Mouse (Mus musculus) limb, embryonic 14.5 days (tissue): Measurements from ENCODE around the gene Serpina16. TPM values are rescaled to one million over a fixed set of nuclear protein-coding genes. Genes with fewer than 3 reads are reported as not detected.

Experiments used
- ATAC-seq: fragments of 200-750 bp; cut with Nextera tagmentation; 2 replicates; pipeline ENCODE4 v1.8.0; 2017; ENCODE audit warnings: low read depth, moderate number of reproducible peaks, moderate TSS enrichment; ENCODE audit not compliant: low FRiP score
- DNase-seq: peaks from one replicate; pipeline ENCODE4 v3.0.0-alpha.2; 2015; ENCODE audit warnings: low spot score
- H3K27ac ChIP-seq: fragments of 300-500 bp; sonication (generic); replicated peaks from 2 replicates; pipeline ENCODE4 v1.5.1; 2014; ENCODE audit warnings: low read depth, mild to moderate bottlenecking, low read length, moderate library complexity, mixed read lengths
- H3K27me3 ChIP-seq: fragments of 300-500 bp; sonication (generic); 2 replicates; pipeline ENCODE4 v1.6.1; 2014; ENCODE audit warnings: low read length, mixed read lengths; ENCODE audit not compliant: control insufficient read depth, insufficient read depth
- H3K36me3 ChIP-seq: fragments of 300-500 bp; sonication (generic); 2 replicates; pipeline ENCODE4 v1.6.1; 2014; ENCODE audit warnings: mild to moderate bottlenecking, low read length, moderate library complexity, mixed read lengths; ENCODE audit not compliant: control insufficient read depth, insufficient read depth
- H3K4me1 ChIP-seq: fragments of 300-500 bp; sonication (generic); 2 replicates; pipeline ENCODE4 v1.6.1; 2014; ENCODE audit warnings: antibody characterized with exemption, low read length, mixed read lengths; ENCODE audit not compliant: control insufficient read depth, insufficient read depth
- H3K4me2 ChIP-seq: fragments of 300-500 bp; sonication (generic); replicated peaks from 2 replicates; pipeline ENCODE4 v1.6.1; 2014; ENCODE audit warnings: low read depth, mild to moderate bottlenecking, low read length, moderate library complexity; ENCODE audit not compliant: severe bottlenecking
- H3K4me3 ChIP-seq: fragments of 300-500 bp; sonication (generic); replicated peaks from 2 replicates; pipeline ENCODE4 v1.5.1; 2014; ENCODE audit warnings: low read length
- H3K9ac ChIP-seq: fragments of 300-500 bp; sonication (generic); 2 replicates; pipeline ENCODE4 v1.6.1; 2014; ENCODE audit warnings: mild to moderate bottlenecking, low read depth, low read length, moderate library complexity; ENCODE audit not compliant: severe bottlenecking
- H3K9me3 ChIP-seq: fragments of 300-500 bp; sonication (generic); 2 replicates; pipeline ENCODE4 v1.6.1; 2016; ENCODE audit warnings: low read length; ENCODE audit not compliant: control insufficient read depth
- POLR2A ChIP-seq: fragments of 200-500 bp; IDR thresholded peaks from 2 replicates; pipeline ENCODE4 v1.8.0; 2012; ENCODE audit warnings: inconsistent platforms, mild to moderate bottlenecking, moderate library complexity, borderline replicate concordance; ENCODE audit not compliant: insufficient read depth, insufficient read length; ENCODE audit errors: extremely low read depth
- WGBS: fragments of 180-500 bp; shearing (Covaris S2); extraction: QIAGEN DNeasy Blood & Tissue Kit; methylation state at CpG from one replicate; pipeline ENCODE4 v1.1.7; 2014; 5-methylcytosine and 5-hydroxymethylcytosine counted together
- polyA plus RNA-seq, 2 experiments: library from polyadenylated mRNA; depleted of rRNA in 1 of 2; stranded (reverse) in 1 of 2; unstranded in 1 of 2; fragments of >200 nt; fragmentation: Nextera tagmentation in 1 of 2; extraction: Ambion mirVana in 1 of 2; gene quantifications; 2 replicates each; pipeline versions ENCODE4 v1.2.1 to v1.2.3; 2012 to 2014

Gene Serpina16
- not detected in 2 replicates for polyA plus RNA-seq (2012; rRNA removed)
- polyA plus RNA-seq (2014; fragmentation: Nextera tagmentation; extraction: Ambion mirVana): not detected in 2 replicates

DNA sequence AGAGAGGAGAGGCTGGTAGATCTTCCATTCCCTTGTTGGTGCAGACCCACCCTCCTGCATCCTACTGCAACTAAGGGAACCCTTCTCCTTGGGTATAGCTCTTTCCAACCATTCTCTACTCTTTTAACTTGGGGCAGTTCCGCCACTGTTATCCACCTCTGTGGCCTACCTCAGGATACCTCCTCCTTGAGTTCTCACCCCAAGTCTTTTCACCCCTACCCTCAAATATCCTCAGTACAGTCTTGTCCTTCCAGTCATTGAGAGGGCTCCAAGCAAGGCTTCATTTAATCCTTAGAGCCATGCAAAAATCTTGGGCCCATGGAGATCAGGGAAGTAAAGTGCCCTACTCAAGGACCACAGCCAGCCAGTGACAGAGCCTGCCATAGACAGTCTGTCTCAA, at the start of gene Serpina16:
TSS of gene Serpina16 (minus strand) at position 101 of the 400 bp plus-strand sequence.
- ATAC-seq: no peak
- no peak within 1 kb of the TSS for H3K9ac ChIP-seq
- no peaks in the 10 kb centered on the region for H3K27me3 ChIP-seq
- no peaks in the 10 kb centered on the region for H3K4me1 ChIP-seq
- H3K36me3 ChIP-seq: no peaks in the 10 kb centered on the region
- H3K4me3 ChIP-seq: no peak within 1 kb of the TSS
- TF ChIP-seq POLR2A: no peak
- H3K4me2 ChIP-seq: no peak within 1 kb of the TSS
- no peak within 1 kb of the TSS for H3K27ac ChIP-seq
- no peaks in the 10 kb centered on the region for H3K9me3 ChIP-seq
- WGBS: 74% methylated on average over 1 of the region's 1 CpGs
- no peak for DNase-seq

DNA sequence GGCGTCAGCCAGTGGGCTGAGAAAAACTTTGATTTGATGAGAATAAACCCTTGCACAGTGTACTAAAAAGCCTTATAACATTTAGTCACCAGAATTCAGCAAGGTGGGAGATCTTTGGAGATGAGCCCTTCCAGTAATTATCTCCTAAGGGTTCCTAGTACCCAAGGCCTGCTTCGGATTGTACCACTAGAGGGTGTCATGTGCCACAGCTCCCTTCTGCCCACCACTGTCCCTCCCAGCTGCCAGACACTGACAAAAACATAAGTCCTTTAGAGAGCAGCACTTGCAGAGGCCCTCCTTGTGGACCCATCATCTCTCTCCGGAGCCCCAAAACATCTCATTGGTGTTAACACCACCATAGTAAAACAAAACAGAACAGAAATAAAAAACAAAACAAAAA, 35.6 kb upstream of the Serpina16 start:
- Histone ChIP-seq H3K9me3 (no peaks in the 10 kb centered on the region), H3K9ac (no peak overlapping the region), H3K27me3 (no peaks in the 10 kb centered on the region), H3K27ac (no peak overlapping the region), H3K4me3 (no peak overlapping the region), H3K4me2 (no peak overlapping the region), H3K36me3 (no peaks in the 10 kb centered on the region), H3K4me1 (no peaks in the 10 kb centered on the region)
- TF ChIP-seq POLR2A: no peak
- 75% methylated on average over 3 of the region's 3 CpGs for WGBS
- DNase-seq: no peak
- ATAC-seq: no peak

DNA sequence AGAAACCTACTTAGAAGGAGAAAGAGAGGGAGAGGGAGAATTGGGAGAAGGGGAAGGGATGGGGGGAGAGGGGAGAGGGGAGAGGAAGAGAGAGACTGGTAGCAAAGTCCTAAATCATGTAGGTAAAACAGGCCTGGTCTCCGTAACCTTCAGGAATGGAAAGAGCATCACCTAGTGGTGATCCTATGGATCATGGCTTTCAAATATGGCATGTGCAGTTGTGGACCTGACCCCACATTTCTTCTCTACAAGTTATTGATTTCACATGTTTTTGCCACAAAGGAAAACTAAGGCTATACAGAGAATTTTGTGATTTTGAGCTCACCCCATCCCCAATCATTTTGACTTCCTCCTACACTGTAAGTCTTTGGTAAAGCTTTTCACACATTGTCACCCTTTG, 34.5 kb upstream of the Serpina16 start:
- ATAC-seq: no peak
- H3K27ac ChIP-seq: no peak overlapping the region
- no peak overlapping the region for H3K9ac ChIP-seq
- no peaks in the 10 kb centered on the region for H3K9me3 ChIP-seq
- no peak overlapping the region for H3K4me2 ChIP-seq
- DNase-seq: no peak
- no peak for TF ChIP-seq POLR2A
- no peaks in the 10 kb centered on the region for H3K36me3 ChIP-seq
- H3K4me1 ChIP-seq: no peaks in the 10 kb centered on the region
- no peak overlapping the region for H3K4me3 ChIP-seq
- no peaks in the 10 kb centered on the region for H3K27me3 ChIP-seq
- WGBS: 40% methylated on average over 1 of the region's 1 CpGs

DNA sequence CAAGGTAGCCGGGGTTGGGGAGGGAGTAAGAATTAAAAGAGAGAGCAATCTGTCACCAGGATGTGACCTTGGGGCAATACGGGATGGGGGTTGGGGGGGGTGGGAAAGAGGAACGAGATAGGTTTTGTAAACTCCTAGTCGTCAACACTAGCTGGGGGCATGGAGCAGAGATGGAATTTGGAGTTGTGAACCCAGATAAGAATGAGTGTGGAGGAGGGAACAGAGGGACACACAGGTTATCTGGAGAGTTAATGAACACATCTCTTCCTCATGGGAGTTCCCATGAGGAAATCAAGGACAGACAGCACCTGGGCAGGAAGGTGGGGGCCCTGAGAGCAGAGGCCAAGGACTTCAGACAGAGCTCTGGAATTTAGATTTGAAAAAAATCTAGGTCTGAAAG, 30.2 kb upstream of the Serpina16 start:
- no peaks in the 10 kb centered on the region for H3K36me3 ChIP-seq
- H3K4me2 ChIP-seq: no peak overlapping the region
- 74% methylated on average over 4 of the region's 4 CpGs for WGBS
- no peak overlapping the region for H3K4me3 ChIP-seq
- no peaks in the 10 kb centered on the region for H3K9me3 ChIP-seq
- DNase-seq: no peak
- H3K9ac ChIP-seq: no peak overlapping the region
- H3K27me3 ChIP-seq: no peaks in the 10 kb centered on the region
- H3K27ac ChIP-seq: no peak overlapping the region
- TF ChIP-seq POLR2A: no peak
- H3K4me1 ChIP-seq: no peaks in the 10 kb centered on the region
- no peak for ATAC-seq

DNA sequence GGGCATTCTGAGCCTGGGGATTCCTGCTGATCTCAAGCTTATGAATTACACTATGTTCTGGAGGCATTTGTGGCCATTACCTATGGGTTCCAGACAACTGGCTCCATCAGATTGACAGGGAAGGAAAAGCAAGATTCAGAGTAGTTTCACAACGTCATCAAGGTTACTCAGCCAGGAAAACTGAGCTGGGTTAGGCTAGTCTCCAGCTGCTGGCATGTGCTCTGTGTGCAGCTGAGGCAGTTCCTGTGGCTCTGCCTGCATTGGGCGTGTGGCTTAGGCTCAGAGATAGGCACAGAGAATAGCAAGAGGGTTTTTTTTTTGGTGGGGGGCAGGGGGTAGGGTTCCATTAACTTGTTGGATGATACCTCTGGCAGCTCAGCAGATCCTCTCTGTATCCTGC, 29.6 kb upstream of the Serpina16 start:
- Histone ChIP-seq H3K27ac (no peak overlapping the region), H3K36me3 (no peaks in the 10 kb centered on the region), H3K27me3 (no peaks in the 10 kb centered on the region), H3K4me1 (no peaks in the 10 kb centered on the region), H3K4me2 (no peak overlapping the region), H3K9me3 (no peaks in the 10 kb centered on the region), H3K4me3 (no peak overlapping the region), H3K9ac (no peak overlapping the region)
- 70% methylated on average over 2 of the region's 2 CpGs for WGBS
- no peak for TF ChIP-seq POLR2A
- DNase-seq (no peak), ATAC-seq (no peak)

DNA sequence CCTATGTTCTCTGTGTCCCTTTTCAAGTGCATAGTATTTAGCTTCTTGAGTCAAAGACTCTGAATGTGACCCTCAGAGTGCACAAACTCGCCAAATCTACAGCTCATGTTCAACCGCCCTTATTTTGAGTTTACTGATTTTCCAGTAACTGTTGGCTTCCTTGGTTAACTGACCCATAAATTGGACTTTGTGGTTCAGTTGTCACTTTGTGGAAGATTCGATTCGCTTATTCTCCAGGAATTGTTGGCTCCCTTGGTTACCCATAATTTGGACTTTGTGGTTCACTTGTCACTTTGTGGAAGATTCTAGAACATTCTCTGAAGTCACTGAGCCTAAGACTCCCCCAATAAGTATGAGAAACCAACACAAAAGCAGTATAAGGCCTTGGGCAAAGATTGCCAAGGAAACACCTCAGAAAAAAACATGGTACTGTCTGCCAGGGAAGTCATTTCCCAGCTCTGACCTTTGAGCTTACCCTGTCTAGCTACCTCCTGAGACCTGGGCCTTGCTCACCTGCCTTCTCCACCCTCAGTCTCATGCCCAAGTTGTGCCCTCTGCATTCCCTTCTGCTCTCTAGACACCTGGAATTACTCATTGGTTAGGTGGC, 24.3 kb upstream of the Serpina16 start:
- no peak overlapping the region for H3K4me2 ChIP-seq
- no peaks in the 10 kb centered on the region for H3K9me3 ChIP-seq
- no peak for TF ChIP-seq POLR2A
- H3K27ac ChIP-seq: no peak overlapping the region
- H3K9ac ChIP-seq: no peak overlapping the region
- 80% methylated on average over 4 of the region's 4 CpGs for WGBS
- no peak overlapping the region for H3K4me3 ChIP-seq
- H3K4me1 ChIP-seq: no peaks in the 10 kb centered on the region
- no peak for ATAC-seq
- no peak for DNase-seq
- no peaks in the 10 kb centered on the region for H3K27me3 ChIP-seq
- no peaks in the 10 kb centered on the region for H3K36me3 ChIP-seq
